ENCODE assay signal across 23 mouse cellular contexts in genomic region chr4:45160773-45161172, GRCm38 (mm10). TPM values are rescaled to one million over a fixed set of nuclear protein-coding genes. Genes with fewer than 3 reads are reported as not detected.
DNase-seq lines count a peak whose midpoint lies in the region; ATAC-seq and TF ChIP-seq lines count a peak whose summit lies in the region.
"Had no signal": no experiment of that assay in that cellular context is flagged by ENCODE, and none has a peak within 500 bp of the region (broad histone marks: within the 10 kb centered on the region; RNA-seq: fewer than 3 reads in every experiment).

No protein-coding gene starts in this region.

- peak overlapping the region; percentile 76 for H3K27ac ChIP-seq in heart, embryonic 13.5 days (replicated peaks)
- H3K27ac ChIP-seq in MEL (ENCODE audit: control insufficient read depth, low read depth, low read length): 0 out of 2 replicates have a peak overlapping the region, but pooled peaks have one; percentile 21
- H3K27ac ChIP-seq in heart, embryonic 16.5 days (ENCODE audit: low read length): peak overlapping the region; percentile 19; the same call in 1 of the 2 replicates
- no peak overlapping the region for H3K27ac ChIP-seq in liver, postnatal 0 days (ENCODE audit: low read depth)
- H3K27ac ChIP-seq: embryonic facial prominence, embryonic 15.5 days; hindbrain, embryonic 15.5 days; intestine, embryonic 15.5 days; limb, embryonic 13.5 days; neural tube, embryonic 13.5 days had no signal

- no peaks in the 10 kb centered on the region for H3K36me3 ChIP-seq in heart, embryonic 13.5 days
- H3K36me3 ChIP-seq in MEL (ENCODE audit: control insufficient read depth in 1 of 2, insufficient read depth in 2 of 2, low read length in 2 of 2): peaks cover 0 to 13% of the 10 kb centered on the region in 2 experiments; a peak in 2 of 4 replicates
- no peaks in the 10 kb centered on the region for H3K36me3 ChIP-seq in heart, embryonic 16.5 days (ENCODE audit: control insufficient read depth, insufficient read depth)
- H3K36me3 ChIP-seq in liver, postnatal 0 days (replicated peaks; ENCODE audit: insufficient read depth, low read length): no peaks in the 10 kb centered on the region
- H3K36me3 ChIP-seq: embryonic facial prominence, embryonic 15.5 days; hindbrain, embryonic 15.5 days; intestine, embryonic 15.5 days; limb, embryonic 13.5 days; neural tube, embryonic 13.5 days had no signal

- no peak for DNase-seq in heart, adult 18-20 months
- peak; percentile 50 for DNase-seq in MEL (ENCODE audit: low read depth, low spot score)
- no peak for DNase-seq in liver, postnatal 0 days
- no peak for DNase-seq in gastrocnemius, adult 18-20 months (ENCODE audit: low spot score)
- DNase-seq in adrenal gland, adult 8-10 months: no peak
- DNase-seq: adrenal gland, postnatal 25 days; cerebellum, adult 11 months; cerebellum, postnatal 10 days; kidney, adult 9 months; kidney, postnatal 25 days; lung, embryonic 14.5 days; lung, postnatal 4 days; right cerebral cortex, adult 18-20 months had no signal

- peak overlapping the region; percentile 54 for H3K4me2 ChIP-seq in heart, embryonic 13.5 days
- peak overlapping the region; percentile 44 for H3K4me2 ChIP-seq in heart, embryonic 16.5 days (ENCODE audit: low read depth, low read length)
- H3K4me2 ChIP-seq in liver, postnatal 0 days (ENCODE audit: low read depth, low read length): no peak overlapping the region
- H3K4me2 ChIP-seq: embryonic facial prominence, embryonic 15.5 days; hindbrain, embryonic 15.5 days; intestine, embryonic 15.5 days; limb, embryonic 13.5 days; lung, embryonic 14.5 days; midbrain, embryonic 11.5 days; neural tube, embryonic 13.5 days had no signal

- TF ChIP-seq CTCF in MEL (IDR thresholded peaks at IDR 0.05 in 2 of 3, conservative IDR thresholded peaks at IDR 0.05 in 1 of 3; ENCODE audit: control insufficient read depth in 1 of 3, insufficient read depth in 1 of 3, low read depth in 2 of 3, low read length in 3 of 3, poor library complexity in 1 of 3, severe bottlenecking in 1 of 3): no peak
- no peak for TF ChIP-seq CTCF in liver, postnatal 0 days (IDR thresholded peaks at IDR 0.05; ENCODE audit: low read depth)

- no peaks in the 10 kb centered on the region for H3K27me3 ChIP-seq in heart, embryonic 13.5 days (replicated peaks)
- no peaks in the 10 kb centered on the region for H3K27me3 ChIP-seq in MEL (ENCODE audit: control insufficient read depth in 1 of 2, insufficient read depth in 2 of 2, low read length in 2 of 2)
- no peaks in the 10 kb centered on the region for H3K27me3 ChIP-seq in heart, embryonic 16.5 days (ENCODE audit: control insufficient read depth, insufficient read depth, low read length)
- no peaks in the 10 kb centered on the region for H3K27me3 ChIP-seq in liver, postnatal 0 days (ENCODE audit: insufficient read depth, low read length)
- H3K27me3 ChIP-seq: embryonic facial prominence, embryonic 15.5 days; hindbrain, embryonic 15.5 days; intestine, embryonic 15.5 days; limb, embryonic 13.5 days; neural tube, embryonic 13.5 days; Patski had no signal

- ATAC-seq in heart, embryonic 13.5 days (ENCODE audit: extremely low read depth, insufficient number of reproducible peaks, low FRiP score, low TSS enrichment): peak; percentile 29
- ATAC-seq in heart, embryonic 16.5 days (replicated peaks; ENCODE audit: extremely low read depth, insufficient read depth, low FRiP score): peak; percentile 85
- no peak for ATAC-seq in liver, postnatal 0 days
- ATAC-seq: forebrain, embryonic 16.5 days; intestine, embryonic 15.5 days; Patski had no signal

- peak; percentile 63 to 88; a peak in 3 of 4 replicates for TF ChIP-seq EP300 in MEL (IDR thresholded peaks at IDR 0.05; ENCODE audit: low read depth in 1 of 2, low read length in 2 of 2)
- TF ChIP-seq EP300 in liver, postnatal 0 days (IDR thresholded peaks at IDR 0.05; ENCODE audit: low read depth): peak; percentile 67

- no peak for TF ChIP-seq POLR2A in MEL (IDR thresholded peaks at IDR 0.05; ENCODE audit: control insufficient read depth in 1 of 2, insufficient read depth in 1 of 2, low read depth in 1 of 2, low read length in 2 of 2, poor library complexity in 1 of 2)

- TF ChIP-seq RAD21 in MEL (IDR thresholded peaks at IDR 0.05; ENCODE audit: low read depth, low read length): no peak

- H3K79me2 ChIP-seq in MEL (ENCODE audit: control insufficient read depth, insufficient read depth, low read length, poor library complexity): no peaks in the 10 kb centered on the region

- H3K9me3 ChIP-seq in heart, embryonic 13.5 days: no peaks in the 10 kb centered on the region
- H3K9me3 ChIP-seq in MEL (replicated peaks; ENCODE audit: insufficient read depth, low read length): no peaks in the 10 kb centered on the region
- H3K9me3 ChIP-seq in heart, embryonic 16.5 days (replicated peaks; ENCODE audit: control insufficient read depth, low read length): no peaks in the 10 kb centered on the region
- H3K9me3 ChIP-seq in liver, postnatal 0 days (ENCODE audit: low read length): no peaks in the 10 kb centered on the region
- H3K9me3 ChIP-seq: embryonic facial prominence, embryonic 15.5 days; hindbrain, embryonic 15.5 days; intestine, embryonic 15.5 days; limb, embryonic 13.5 days; neural tube, embryonic 13.5 days had no signal

- H3K4me1 ChIP-seq in heart, embryonic 13.5 days: peaks cover 19% of the 10 kb centered on the region
- H3K4me1 ChIP-seq in MEL (ENCODE audit: control insufficient read depth in 1 of 2, insufficient read depth in 2 of 2, low read length in 2 of 2): peaks cover 2 to 25% of the 10 kb centered on the region in 2 experiments; a peak in 3 of 4 replicates
- H3K4me1 ChIP-seq in heart, embryonic 16.5 days (ENCODE audit: control insufficient read depth, insufficient read depth, low read length): peaks cover 6% of the 10 kb centered on the region; the same call in 1 of the 2 replicates
- H3K4me1 ChIP-seq in liver, postnatal 0 days (ENCODE audit: insufficient read depth): no peaks in the 10 kb centered on the region
- H3K4me1 ChIP-seq: embryonic facial prominence, embryonic 15.5 days; hindbrain, embryonic 15.5 days; intestine, embryonic 15.5 days; limb, embryonic 13.5 days; neural tube, embryonic 13.5 days had no signal

- WGBS in heart, embryonic 13.5 days: 19% methylated on average over 6 of the region's 6 CpGs
- 29% methylated on average over 6 of the region's 6 CpGs for WGBS in heart, embryonic 16.5 days
- 50% methylated on average over 6 of the region's 6 CpGs for WGBS in liver, postnatal 0 days (ENCODE audit: insufficient replicate concordance)

- 0 out of 2 replicates have a peak overlapping the region, but pooled peaks have one; percentile 52 for H3K9ac ChIP-seq in heart, embryonic 13.5 days
- H3K9ac ChIP-seq in MEL (ENCODE audit: control insufficient read depth, low read depth, low read length, poor library complexity, severe bottlenecking): no peak overlapping the region
- no peak overlapping the region for H3K9ac ChIP-seq in heart, embryonic 16.5 days (ENCODE audit: low read length)
- no peak overlapping the region for H3K9ac ChIP-seq in liver, postnatal 0 days (replicated peaks)
- H3K9ac ChIP-seq: embryonic facial prominence, embryonic 15.5 days; hindbrain, embryonic 15.5 days; intestine, embryonic 15.5 days; limb, embryonic 13.5 days; lung, embryonic 14.5 days; neural tube, embryonic 13.5 days had no signal

- H3K4me3 ChIP-seq in heart, embryonic 13.5 days: peak overlapping the region; percentile 17
- peak overlapping the region; percentile 27 to 38; a peak in 2 of 4 replicates for H3K4me3 ChIP-seq in MEL (ENCODE audit: control insufficient read depth in 1 of 2, insufficient read depth in 1 of 2, low read depth in 2 of 2, low read length in 2 of 2)
- H3K4me3 ChIP-seq in heart, embryonic 16.5 days (ENCODE audit: low read length): no peak overlapping the region
- H3K4me3 ChIP-seq in liver, postnatal 0 days (ENCODE audit: low read depth, low read length): no peak overlapping the region
- H3K4me3 ChIP-seq: embryonic facial prominence, embryonic 15.5 days; hindbrain, embryonic 15.5 days; intestine, embryonic 15.5 days; limb, embryonic 13.5 days; neural tube, embryonic 13.5 days had no signal

TF ChIP-seq in MEL, 35 proteins besides CTCF, POLR2A, EP300 and RAD21 (continues in another document):
- TF ChIP-seq ETS1 (IDR thresholded peaks at IDR 0.05; ENCODE audit: low read depth, low read length) (peak; percentile 68), ZMIZ1 (IDR thresholded peaks at IDR 0.05; ENCODE audit: low read depth, low read length) (no peak), GATA1 (IDR thresholded peaks at IDR 0.05; ENCODE audit: low read depth, low read length) (peak; percentile 56), RCOR1 (IDR thresholded peaks at IDR 0.05; ENCODE audit: low read depth, low read length) (no peak), MAZ (IDR thresholded peaks at IDR 0.05; ENCODE audit: low read depth, low read length) (no peak), TCF12 (IDR thresholded peaks at IDR 0.05; ENCODE audit: low read depth, low read length) (peak; percentile 52; the same call in 1 of the 2 replicates), NELFE (IDR thresholded peaks at IDR 0.05; ENCODE audit: low read depth, low read length) (no peak), ZKSCAN1 (IDR thresholded peaks at IDR 0.05; ENCODE audit: low read depth, low read length) (no peak), MYB (IDR thresholded peaks at IDR 0.05; ENCODE audit: low read depth, low read length) (peak; percentile 76), ELF1 (IDR thresholded peaks at IDR 0.05; ENCODE audit: low read depth, low read length) (no peak)

RNA-seq across cellular contexts. Expression of gene Frmpd1, which starts 23.9 kb away (rescaled TPM):
- polyA plus RNA-seq in heart, embryonic 13.5 days (2015; fragmentation: Nextera tagmentation; extraction: Ambion mirVana): 1.6 and 2.3 TPM in 2 replicates
- under 1 TPM; 0.30 to 0.33 TPM for total RNA-seq in heart, adult 18-20 months (2021)
- total RNA-seq in MEL (2012; rRNA removed): 0.16 and 0.23 TPM in 2 replicates
- under 1 TPM in 1 of 2 experiments, not detected in 1; 0.47 TPM for polyA plus RNA-seq in MEL (2012; ENCODE audit: insufficient read depth in 1 of 2, insufficient read length in 2 of 2, low read depth in 1 of 2, low replicate concordance in 2 of 2, missing spikeins in 1 of 2)
- 1.2 and 1.4 TPM in 2 replicates for polyA plus RNA-seq in heart, embryonic 16.5 days (2015; fragmentation: Nextera tagmentation; extraction: Ambion mirVana)
- polyA plus RNA-seq in liver, postnatal 0 days (2015; fragmentation: Nextera tagmentation; extraction: Ambion mirVana): 0.02 and 0.04 TPM in 2 replicates
- total RNA-seq in gastrocnemius, adult 18-20 months (2021): not detected
- 1 to 10 TPM; 6.5 to 9.3 (median 8.7) TPM for total RNA-seq in adrenal gland, adult 8-10 months (2022)

RNA-seq across cellular contexts. Expression of gene Tomm5, which starts 52.9 kb away (rescaled TPM):
- 203 and 242 TPM in 2 replicates for polyA plus RNA-seq in heart, embryonic 13.5 days (2015; fragmentation: Nextera tagmentation; extraction: Ambion mirVana)
- total RNA-seq in heart, adult 18-20 months (2021): 100 to 1,000 TPM; 238 to 281 TPM
- 545 and 639 TPM in 2 replicates for total RNA-seq in MEL (2012; rRNA removed)
- 100 to 1,000 TPM in 1 of 2 experiments, not detected in 1; 309 TPM for polyA plus RNA-seq in MEL (2012; ENCODE audit: insufficient read depth in 1 of 2, insufficient read length in 2 of 2, low read depth in 1 of 2, low replicate concordance in 2 of 2, missing spikeins in 1 of 2)
- polyA plus RNA-seq in heart, embryonic 16.5 days (2015; fragmentation: Nextera tagmentation; extraction: Ambion mirVana): 243 and 262 TPM in 2 replicates
- polyA plus RNA-seq in liver, postnatal 0 days (2015; fragmentation: Nextera tagmentation; extraction: Ambion mirVana): 144 and 147 TPM in 2 replicates
- 10 to 100 TPM; 67.4 to 69.0 TPM for total RNA-seq in gastrocnemius, adult 18-20 months (2021)
- total RNA-seq in adrenal gland, adult 8-10 months (2022): 10 to 100 TPM; 58.8 to 88.7 (median 70.4) TPM

Comparison
In these comparisons a context has a peak if more than half of its experiments do, and no peak if none do; other contexts are left out.
1. H3K4me3 ChIP-seq: peak in heart, embryonic 13.5 days (single experiment) and MEL (2 of 2); none in heart, embryonic 16.5 days (single experiment) and liver, postnatal 0 days (single experiment).